Mouse (Mus musculus) kidney, adult 18-20 months (tissue): ENCODE measurements around the gene Polr2e.
A peak's percentile ranks its signal among the peaks of the same experiment; 100 is the strongest.

ENCODE experiments used
- DNase-seq: peaks from one replicate; pipeline ENCODE4 v3.0.0; 2021

Polr2e gene

DNA sequence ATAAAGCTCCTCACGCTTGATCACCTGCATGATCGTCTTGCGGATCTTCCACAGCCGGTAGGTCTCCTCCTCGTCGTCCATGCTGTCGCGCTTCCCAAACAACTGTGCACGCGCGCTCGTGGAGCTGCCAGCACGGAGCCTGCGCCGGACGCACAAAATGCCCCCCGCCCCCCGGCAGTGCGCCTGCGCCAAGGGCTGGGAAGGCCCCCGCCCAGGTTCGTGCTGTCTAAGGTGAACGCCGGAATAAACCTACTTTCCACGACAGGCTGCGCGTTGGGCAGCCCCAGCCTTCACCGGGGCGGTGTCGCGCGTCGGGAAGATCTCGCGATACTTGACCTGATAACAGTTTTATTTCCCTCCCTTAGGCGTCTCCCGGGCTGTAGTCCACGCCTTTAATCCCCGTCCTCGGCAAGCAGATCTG is at the start of gene Polr2e:
Gene Polr2e (minus strand): TSS at position 237 of the 421 bp plus-strand sequence.
- peak; percentile 98 for DNase-seq

DNA sequence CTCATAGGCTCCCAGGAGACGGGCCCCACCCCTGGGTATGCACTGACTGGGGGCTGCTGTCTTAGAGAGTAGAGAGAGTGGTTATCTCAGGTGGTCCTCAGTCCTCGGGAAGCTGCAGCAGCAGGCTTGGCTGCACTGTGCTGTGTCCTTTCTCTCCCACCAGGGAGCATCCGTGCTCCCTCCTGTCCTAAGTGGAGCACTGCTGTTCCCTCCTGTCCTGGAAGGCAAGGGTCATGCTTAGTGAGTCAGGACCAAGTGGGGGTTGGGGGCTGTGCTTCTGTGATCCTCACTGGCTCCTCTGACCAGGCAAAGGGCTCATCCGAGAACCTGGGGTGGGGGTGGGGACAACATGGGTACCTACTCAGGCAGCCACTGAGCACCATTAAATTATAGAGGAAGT is 49.6 kb upstream of the Polr2e start:
- DNase-seq, result peak; percentile 36

DNA sequence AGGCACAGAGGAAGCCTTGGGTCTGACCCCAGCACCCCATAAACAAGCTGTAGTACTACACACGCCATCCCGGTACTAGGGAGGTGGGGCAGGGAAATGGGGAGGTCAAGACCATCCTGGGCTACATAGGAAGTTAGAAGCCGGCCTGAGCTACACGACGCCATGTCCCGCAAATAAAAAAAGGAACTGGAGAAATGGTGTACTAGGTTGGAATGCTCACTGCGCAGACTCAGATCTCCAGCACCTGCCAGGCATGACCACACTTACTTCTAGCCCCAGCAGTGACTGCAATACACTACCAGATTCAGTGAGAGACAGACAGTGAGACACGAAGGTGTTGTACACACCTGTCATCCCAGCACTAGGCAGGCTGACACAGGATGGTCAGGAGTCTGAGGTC is 47.9 kb upstream of the Polr2e start:
- DNase-seq, result no peak

DNA sequence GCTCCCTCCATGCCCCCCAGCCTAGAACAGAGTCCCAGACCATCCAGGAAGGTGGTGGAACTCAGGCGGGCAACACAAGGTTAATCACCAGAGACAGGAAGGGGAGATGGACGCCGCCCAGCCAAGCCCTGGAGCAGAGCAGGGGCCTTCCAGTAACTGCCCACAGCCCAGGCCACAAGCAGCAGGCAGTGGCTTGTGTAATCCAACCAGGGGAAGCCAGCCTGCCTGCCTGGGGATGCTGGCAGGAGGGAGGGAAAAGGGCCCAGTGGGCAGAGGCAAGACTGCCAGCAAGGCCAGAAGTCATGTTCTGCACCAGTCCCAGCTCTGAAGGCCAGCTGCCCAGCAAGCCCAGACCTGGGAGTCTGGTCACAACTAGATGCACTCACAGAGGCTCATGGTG is 47.3 kb upstream of the Polr2e start:
- no peak for DNase-seq

DNA sequence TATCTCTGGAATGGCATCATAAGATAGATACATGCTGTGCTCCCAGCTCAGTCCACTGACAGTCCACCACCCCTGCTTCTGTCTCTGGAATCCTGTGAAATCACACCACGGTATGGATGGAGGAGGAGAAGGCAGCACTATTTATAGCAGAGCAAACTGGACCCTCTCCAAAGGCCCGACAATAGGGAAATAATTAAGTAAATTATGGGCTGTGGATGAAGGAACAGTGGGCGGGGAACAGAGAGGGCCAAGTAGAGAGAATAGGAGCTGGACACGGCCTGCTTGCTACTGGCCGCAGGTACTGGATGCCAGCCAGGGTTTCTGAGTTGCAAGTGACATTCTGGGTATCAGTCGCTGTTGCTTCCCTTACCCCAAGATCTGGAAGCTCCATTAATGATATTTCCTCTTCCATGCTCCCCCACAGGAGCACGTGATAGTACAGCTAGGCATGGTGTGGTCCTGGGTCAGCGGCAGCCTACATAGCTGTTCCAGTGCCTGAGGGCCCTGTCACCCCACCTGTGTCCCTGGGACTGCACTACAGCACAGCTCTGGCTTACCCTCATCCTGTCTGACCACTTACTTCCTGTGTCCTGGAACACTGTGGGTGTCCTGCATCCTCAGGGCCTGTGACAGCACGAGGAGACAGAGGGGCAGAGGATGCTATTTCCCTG is 45.4 kb upstream of the Polr2e start:
- DNase-seq, result peak; percentile 56

DNA sequence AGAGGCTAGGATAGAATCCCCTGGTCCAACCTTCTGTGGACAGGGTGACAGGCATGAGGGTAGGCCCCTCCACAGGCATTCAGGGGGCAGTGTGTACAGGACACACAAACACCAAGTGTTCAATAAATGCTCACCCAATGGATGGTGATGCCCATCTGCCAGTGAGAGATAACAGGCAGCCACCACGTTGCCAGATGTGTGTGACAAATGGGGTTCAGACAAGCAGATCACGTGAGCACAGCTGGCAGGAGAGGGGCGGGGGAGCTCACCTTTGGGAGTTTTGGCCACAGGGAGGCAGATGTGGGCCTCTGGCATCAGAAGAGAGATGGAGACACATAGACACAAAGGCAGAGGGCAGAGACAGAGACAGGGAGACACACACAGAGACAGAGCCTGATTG is 41.5 kb upstream of the Polr2e start:
- DNase-seq, result no peak

DNA sequence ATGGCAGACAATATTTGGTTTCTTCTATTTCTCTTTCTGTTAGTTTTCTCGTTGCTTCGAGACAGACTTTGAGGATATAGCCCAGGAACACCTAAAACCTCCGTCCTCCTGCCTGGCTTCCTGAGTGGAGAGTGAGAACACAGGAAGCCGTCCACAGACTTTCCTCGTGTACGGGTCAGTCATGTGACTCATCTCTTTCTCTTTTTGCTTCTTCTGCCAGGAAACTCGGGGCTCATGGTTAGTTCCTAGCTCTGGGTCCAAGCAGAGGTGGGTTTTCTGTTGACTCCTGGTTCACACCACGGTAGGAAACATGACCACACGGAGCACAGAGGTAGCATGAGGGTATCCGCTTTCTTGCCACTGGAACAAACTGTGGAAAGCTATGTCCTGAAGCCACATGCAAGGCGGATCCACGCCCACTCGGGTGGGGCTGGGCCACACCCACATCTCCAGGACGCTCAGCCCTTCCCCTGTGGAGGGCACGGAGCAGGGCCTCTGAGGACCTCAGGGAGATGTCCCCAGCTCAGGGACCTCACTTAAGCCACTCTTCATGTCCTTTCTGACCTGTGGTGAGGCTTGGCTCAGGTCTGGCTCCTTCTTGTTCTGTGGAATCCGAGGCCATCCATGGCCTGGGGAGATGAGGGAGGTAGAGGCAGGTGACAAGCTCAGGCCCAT is 40.9 kb upstream of the Polr2e start:
- no peak for DNase-seq

DNA sequence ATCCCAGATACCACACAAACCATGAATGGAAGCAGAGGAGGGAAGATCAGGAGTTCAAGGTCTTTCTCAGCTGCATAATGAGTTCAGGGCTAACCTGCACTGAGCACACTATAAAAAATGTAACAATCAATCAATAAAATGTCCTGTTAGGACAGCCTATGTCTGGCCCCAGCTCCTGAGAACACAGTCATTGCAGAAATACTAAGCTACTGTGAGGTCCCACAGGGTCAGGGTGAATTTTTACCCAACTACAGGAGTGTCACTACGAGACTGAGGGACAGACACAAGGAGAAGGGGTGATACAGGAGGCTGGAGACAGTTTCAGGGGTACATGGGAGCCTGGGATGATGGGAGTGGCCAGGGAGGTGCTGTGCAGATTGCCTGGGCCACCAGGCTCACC is 38.8 kb upstream of the Polr2e start:
- DNase-seq, result no peak

DNA sequence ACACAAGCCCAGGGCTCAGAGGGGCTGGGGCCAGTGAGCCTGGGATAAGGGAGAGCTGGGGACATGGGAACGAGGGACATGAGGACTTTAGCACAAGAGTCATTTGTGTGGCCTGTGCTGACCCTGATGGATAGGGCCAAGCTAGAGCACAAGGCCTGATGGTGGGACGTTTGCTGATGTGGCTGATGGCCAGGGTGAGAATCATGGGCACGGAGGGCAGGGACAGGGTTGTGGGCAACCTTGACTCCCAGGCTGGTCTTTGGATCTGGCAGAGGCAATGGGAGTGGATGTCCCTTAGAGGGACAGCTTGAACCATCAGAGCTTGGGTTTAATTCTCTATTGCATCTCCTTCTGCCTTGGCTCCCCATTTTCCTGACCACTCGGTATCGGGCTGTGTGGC is 37.7 kb upstream of the Polr2e start:
- DNase-seq, result no peak

DNA sequence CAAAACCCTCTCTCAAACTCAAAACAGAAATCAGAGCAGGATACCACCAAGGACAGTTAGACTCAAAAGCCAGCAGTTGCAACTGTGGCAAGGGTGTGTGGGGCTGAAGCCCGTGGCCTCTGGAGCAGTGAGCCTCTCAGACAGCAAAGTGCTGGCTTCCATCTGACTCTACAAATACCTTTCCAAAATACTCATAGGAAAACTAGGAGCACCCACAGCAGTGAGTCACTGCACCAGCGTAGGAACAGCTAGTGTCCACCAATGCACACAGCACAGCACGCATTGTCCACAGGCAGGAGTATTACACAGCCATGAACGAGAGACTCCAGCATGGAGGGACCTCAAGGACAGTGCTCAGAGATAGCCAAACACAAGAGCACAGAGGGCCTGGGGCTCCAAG is 36.8 kb upstream of the Polr2e start:
- no peak for DNase-seq

DNA sequence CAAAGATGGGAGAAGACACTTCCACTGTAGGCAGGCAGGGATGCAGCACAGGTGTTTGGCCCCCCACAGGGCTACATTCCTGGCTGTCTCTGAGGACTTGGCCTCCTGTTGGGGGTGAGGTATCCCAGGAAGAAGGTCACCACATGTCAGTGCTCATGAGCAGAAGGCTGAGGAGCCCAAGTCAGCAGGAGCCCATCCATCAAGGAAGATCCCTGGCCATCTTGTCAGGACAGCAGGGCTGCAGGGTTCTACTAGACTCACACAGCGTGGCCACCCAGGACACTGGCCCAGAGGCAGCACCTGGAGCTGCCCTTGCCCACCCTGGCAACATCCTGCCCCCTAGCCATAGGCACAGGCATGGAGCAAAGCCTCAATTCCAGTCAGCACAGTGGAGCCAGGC is 36.3 kb upstream of the Polr2e start:
- no peak for DNase-seq

DNA sequence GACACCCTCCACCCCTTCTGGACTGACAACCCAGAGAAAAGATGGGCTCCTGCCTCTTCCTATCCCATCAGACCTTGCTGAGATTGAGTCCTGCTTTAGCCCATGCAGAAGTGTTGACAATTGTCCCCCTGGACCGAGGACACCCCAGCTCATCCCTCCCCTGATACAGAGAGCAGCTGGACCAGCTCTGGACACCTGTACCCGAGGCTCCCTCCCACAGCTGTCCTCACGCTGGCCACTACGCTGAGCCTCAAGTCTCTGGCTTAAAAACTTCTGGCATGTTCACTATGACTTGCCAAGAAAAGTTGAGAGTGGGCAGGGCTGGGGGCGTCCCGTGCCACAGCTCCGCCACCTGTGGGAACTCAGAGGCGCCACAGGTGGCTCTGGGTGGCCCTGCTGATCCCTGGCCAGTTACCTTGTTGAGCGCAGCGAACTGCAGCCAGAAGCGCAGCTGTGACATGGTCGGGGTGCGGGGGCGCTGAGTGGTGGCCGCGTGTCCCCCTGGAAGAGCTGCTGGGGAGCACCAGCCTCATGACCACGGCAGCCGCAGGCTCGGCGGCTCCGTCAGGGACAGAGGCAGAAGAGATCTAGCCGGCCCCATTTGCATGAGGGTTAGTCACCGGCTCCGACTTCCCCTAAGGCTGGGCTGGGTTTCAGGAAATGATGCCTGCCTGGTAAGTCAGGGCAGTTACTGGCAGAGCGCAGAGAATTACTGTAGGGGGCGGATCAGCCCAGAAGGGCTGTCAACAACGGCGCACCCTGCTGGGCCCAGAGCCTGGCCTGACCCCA is 35.4 kb upstream of the Polr2e start:
- peak; percentile 64 for DNase-seq

DNA sequence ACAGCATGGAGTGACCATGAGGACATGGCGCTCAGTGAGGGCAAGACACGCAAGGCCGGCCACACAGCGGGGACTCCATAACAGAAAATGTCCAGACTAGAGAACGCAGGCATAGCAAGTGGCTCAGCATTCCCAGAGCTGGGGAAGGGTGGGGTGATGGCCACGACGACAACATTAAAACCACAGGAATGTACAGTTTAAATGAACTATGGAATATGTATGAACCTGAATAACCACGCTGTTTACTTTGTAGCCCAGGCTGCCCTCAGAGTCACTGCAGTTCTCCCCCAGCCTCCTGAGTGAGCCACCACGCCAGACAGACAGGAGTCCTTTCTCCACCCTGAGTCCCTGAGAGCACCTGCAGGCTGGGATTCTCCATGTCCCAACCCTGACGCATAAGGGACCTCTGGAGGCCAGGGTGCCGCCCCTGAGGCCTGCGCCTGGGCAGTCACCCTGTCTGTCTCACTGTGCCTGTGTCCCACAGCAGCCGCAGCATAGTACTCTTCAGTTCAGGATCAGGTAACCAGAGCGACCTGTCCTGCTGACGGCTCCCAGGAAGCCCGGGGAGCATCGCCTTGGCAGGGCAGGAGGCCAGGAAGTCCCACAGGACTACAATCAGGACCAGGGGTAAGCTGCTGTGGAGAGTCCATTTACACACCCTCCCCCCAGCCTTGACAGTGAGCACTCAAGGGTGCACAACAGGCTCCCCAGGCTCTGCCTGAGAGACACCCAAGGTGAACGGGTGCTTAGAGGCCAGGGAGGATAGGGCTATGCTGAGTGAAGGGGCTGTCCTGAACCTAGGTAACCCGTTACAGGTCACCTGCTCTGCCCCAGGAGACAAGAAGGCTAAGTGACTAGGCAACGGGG is 33.3 kb upstream of the Polr2e start:
- peak; percentile 48 for DNase-seq

DNA sequence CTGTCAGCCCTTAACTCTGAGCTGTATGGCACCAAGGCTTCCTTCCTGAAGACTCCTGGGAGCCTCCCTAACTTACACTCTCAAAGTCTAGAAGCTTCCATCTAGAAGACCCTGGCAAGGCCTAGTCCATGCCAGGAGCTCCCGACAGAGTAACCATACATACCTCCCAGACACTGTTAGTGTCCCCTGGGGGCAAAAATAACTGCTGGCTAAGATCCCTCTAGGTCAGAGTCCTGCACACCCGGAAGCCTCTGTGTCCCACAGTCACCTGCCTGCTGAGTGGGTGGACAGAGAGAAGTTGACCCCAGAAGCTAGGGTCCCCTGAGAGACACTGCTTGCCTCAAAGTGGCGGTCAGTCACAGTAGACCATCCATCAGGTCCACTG is 31.9 kb upstream of the Polr2e start:
- no peak for DNase-seq

DNA sequence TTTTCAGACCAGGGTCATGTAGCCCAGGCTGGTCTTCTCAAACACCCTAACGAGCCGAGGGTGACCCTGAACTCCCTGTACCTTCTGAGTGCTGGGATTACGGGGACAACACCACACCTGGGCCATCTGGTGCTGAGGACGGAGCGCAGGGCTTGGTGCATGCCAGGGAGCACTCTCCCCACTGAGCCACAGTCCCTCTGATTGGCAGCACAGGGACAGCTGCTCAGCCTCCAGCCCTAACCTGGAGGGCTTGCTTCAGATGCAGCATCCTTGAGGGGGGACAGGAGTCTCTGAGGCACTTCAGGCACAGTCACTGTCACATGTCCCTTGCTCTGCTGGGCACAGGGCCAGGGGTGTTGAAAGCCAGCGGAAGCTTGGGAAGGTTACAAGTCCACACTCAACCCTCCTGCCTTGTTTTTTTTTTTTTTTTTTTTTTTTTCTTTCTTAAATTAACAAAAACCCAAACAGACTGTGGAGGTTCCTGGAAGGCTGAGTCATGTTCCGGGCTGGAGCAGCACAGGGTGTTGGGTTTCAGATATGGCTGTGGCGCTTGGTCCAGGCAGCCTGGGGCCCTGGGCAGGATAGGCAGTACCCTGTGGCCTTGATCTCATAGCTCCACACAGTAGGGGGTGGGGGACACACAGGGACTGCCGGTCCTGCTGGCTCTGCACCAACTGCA is 31.4 kb upstream of the Polr2e start:
- peak; percentile 86 for DNase-seq

DNA sequence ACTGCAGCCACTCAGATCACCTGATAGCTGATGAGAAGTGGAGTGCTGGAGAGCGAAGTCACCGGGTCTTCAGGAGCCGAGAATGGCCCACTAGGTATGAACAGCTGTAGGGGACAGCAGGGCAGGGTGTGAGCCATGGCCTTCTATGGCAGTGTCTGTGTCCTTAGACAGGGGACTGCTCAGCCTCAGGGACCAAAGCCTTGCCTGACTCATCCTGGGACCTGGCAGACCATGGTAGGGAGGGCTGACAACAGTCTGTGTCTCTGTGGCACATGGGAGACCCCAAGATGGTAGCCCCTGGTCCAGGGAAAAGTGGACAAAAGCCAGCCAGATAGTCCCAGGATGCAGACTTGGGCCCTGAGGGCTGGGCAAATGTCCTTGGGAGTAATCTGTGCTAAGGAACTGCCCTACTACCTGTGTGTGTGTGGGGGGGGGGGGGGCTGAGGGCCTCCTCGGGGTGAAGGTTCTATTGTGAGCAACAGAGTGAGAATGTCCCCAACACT is 30.4 kb upstream of the Polr2e start:
- no peak for DNase-seq

DNA sequence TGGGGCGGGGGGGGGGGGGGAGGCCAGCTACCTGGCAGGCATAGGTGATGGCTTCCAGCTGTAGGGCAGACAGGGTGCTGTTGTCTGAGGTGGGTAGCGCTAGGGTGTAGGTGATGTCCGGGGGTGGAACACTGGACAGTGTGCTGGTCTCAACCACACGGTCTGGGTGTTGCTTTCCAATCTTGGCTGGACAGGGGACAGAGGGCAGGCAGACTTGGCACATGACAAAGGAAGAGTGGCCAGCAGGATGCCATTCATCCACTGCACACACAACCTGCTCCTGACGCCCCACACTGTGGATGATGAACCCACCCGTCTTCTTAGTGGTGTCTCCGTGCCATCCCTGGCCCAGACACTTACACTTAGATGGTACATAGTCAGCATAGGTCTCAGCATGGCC is 29.7 kb upstream of the Polr2e start:
- peak; percentile 26 for DNase-seq

DNA sequence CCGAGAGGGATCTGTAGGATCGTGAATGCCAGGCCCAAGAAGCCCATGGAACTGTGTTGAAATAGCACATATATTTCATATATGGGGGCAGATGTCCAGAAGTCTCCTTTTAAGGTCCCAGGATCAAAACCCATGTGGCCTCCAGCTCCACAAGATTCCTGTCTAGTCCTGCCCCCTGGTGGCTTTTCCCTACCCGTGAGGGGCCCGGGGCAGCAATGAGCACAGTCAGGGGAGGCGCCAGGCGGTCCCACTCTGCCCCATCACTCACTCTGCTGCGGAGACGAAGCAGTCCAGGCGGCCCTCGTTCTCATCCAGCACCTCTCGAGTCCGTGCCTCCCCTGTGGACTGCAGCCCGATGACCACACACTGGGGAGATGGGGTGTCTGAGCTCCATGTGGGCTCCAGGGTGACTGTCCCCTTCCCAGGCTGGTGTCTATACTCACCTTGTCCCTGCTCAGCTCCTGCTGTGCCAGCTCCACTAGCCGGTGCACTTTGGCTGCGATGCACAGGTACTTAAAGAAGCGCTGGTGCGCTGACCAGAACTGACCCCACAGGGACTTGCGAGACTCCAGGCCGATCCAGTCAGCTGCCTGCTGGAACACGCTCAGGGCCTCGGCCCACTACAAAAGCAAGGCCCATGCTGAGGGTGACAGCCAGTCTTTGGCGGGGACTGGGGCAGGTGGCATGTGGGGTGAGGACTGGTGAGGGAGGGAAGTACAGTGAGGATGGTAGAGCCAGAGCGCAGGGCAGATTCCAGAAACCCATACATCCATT is 24.5 kb upstream of the Polr2e start:
- no peak for DNase-seq

DNA sequence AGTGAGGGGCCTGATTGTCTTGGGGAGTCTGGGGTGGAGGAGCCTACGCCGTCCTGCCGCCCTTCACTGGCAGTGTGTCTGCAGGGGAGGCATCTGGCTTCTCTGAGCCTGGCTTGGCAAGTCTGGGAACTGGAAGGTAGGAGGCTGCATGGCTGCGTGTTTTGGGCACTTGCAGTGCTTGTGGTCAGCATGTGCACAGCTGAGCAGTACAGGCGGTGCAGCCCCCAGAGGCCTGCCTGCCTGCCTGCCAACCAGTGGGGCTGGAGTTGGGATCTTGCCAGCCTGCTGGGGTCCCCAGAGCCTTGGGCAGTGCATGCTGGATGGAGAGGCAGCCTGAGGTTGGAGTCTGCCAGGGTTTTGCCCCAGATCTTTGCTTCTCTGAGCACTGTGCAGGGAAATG is 23.5 kb upstream of the Polr2e start:
- DNase-seq, result no peak

DNA sequence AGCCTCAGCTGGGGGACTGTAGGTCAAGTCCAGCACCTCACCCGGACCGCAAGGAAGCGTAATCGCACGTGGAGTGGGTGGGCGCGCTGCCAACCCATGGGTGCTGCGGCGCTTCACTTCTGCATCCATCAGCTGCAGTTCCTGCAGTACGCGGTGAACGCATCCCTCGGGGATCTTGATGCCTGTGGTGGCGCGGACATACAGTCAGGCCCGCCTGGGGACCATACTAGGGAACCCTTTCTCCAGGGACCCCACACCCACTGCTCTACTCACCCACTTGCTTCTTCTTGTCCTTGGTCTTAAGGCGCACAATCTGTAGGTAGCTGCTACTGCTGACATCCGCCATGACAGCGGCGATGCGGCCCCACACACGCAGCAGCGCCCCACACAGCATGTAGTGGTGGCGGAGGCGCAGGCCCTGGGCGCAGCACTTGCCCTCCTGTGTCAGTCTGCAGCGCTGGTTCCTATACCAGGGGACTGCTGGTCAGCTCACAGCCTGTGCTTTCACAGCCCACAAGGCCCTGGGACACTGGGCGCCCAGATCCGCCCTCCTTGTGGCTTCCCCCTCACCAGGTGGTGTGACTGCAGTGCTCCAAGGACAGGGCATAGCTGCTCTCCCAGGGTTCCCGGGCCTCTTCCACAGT is 18.2 kb upstream of the Polr2e start:
- peak; percentile 43 for DNase-seq
